Mouse (Mus musculus): Measurements from ENCODE around the gene Pmpca. TPM values are rescaled to one million over a fixed set of nuclear protein-coding genes. Genes with fewer than 3 reads are reported as not detected.

Pmpca gene
- polyA plus RNA-seq, 1 experiment from 2014 or later, result 144 TPM

DNA sequence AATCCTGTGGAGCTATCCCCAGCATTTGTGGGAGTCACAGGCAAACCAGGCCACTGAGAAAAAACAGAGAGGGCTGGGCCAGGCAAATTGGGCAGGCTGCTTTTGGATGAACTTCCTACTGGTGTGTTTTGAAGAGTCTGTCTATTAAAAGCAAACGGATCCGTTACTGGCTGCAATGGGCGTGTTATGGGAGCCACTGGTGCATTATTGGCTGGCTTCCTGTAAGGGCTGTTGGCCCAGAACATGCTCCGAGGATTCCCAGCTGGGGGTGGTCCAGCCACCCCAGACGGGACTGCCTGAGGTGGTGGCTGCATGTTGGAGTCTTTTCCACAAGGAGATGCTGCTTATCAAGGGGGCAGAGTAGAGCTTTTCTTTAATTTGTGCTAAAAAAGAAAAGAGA lies 52.5 kb downstream of the Pmpca start:
- Histone ChIP-seq H3K36me3 (replicated peaks) (peaks cover 52% of the 10 kb centered on the region), H3K27ac (replicated peaks) (no peak overlapping the region), H3K4me1 (peaks cover 32% of the 10 kb centered on the region), H3K9me3 (no peaks in the 10 kb centered on the region), H3K27me3 (replicated peaks; ENCODE audit: low read depth, poor library complexity, severe bottlenecking) (no peaks in the 10 kb centered on the region), H3K4me3 (no peak overlapping the region)
- WGBS, result 80% methylated on average over 5 of the region's 5 CpGs
- no peak for DNase-seq (ENCODE audit: low spot score)

DNA sequence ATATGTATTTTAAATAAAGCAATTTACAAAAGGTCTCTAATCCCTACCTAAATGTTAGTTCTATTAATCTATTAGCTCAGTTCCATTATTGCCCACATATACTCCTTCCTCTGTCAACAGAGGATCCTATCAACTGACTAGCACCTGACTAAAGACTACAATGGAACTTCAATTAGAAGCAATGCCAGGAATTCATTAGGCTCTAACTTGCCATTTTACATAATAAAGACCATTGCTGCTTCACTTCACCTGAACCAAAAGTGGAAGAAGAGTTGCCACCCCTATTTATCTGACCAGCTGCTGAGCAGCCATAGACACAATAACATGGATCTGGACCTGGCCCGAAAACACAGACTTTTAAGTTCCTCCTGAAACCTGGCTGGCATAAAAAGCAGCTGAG lies 53.7 kb downstream of the Pmpca start:
- peaks cover 42% of the 10 kb centered on the region for H3K36me3 ChIP-seq (replicated peaks)

DNA sequence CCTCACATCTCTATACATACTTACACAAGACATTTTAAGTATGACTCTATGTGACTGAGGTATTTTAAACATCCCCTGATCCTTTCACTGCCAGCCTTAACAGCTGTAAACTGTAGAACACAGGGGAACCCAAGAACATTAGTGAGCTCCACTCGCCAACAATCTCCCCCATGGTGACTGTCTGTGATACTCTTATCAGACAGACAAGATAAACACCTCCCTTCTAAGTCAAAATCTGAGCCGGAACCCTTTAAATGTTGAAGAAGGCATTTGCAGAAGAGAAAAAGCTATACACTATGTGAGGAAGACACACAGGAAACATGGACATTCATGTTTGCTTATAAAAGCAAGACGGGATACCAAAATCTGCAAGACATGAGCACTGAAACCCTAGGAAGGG lies 54.7 kb downstream of the Pmpca start:
- DNase-seq (ENCODE audit: low spot score), result no peak
- Histone ChIP-seq H3K27ac (replicated peaks) (0 out of 2 replicates have a peak overlapping the region, but pooled peaks have one; percentile 89), H3K27me3 (replicated peaks; ENCODE audit: low read depth, poor library complexity, severe bottlenecking) (no peaks in the 10 kb centered on the region), H3K4me1 (peaks cover 44% of the 10 kb centered on the region), H3K4me3 (peak overlapping the region; percentile 92), H3K36me3 (replicated peaks) (peaks cover 31% of the 10 kb centered on the region), H3K9me3 (no peaks in the 10 kb centered on the region)
- WGBS, result 58% methylated on average over 3 of the region's 3 CpGs

More for the DNA sequence above, 53.7 kb downstream of the Pmpca start:
- WGBS, result 87% methylated on average over 1 of the region's 1 CpGs
- H3K9me3 ChIP-seq, result no peaks in the 10 kb centered on the region
- H3K4me1 ChIP-seq, result peaks cover 43% of the 10 kb centered on the region
- no peak for DNase-seq (ENCODE audit: low spot score)
- H3K27ac ChIP-seq (replicated peaks), result no peak overlapping the region
- no peaks in the 10 kb centered on the region for H3K27me3 ChIP-seq (replicated peaks; ENCODE audit: low read depth, poor library complexity, severe bottlenecking)
- H3K4me3 ChIP-seq, result no peak overlapping the region

DNA sequence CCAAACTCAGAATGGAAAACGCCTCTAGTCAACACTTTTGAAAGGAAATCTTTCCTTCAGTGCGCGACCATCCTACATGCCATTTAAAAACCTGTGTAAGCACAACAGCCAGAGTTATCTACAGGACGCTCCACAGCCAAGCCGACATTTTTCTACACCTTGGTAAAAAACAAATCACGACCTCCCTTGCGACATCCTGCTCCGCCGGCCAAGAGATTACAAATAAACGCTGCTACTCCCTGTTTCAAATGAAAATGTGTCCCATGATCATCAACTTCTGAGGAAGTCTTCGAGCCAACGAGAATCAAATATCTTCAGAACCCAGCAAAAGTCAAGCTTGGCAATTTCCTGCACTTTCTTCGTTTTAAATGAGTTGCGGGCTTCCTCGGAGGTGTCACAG lies 55.2 kb downstream of the Pmpca start:
- Histone ChIP-seq H3K36me3 (replicated peaks) (peaks cover 27% of the 10 kb centered on the region), H3K9me3 (no peaks in the 10 kb centered on the region), H3K27ac (replicated peaks) (peak overlapping the region; percentile 89), H3K27me3 (replicated peaks; ENCODE audit: low read depth, poor library complexity, severe bottlenecking) (no peaks in the 10 kb centered on the region), H3K4me3 (peak overlapping the region; percentile 92), H3K4me1 (peaks cover 44% of the 10 kb centered on the region)
- DNase-seq (ENCODE audit: low spot score), result no peak
- 6% methylated on average over 15 of the region's 15 CpGs for WGBS

DNA sequence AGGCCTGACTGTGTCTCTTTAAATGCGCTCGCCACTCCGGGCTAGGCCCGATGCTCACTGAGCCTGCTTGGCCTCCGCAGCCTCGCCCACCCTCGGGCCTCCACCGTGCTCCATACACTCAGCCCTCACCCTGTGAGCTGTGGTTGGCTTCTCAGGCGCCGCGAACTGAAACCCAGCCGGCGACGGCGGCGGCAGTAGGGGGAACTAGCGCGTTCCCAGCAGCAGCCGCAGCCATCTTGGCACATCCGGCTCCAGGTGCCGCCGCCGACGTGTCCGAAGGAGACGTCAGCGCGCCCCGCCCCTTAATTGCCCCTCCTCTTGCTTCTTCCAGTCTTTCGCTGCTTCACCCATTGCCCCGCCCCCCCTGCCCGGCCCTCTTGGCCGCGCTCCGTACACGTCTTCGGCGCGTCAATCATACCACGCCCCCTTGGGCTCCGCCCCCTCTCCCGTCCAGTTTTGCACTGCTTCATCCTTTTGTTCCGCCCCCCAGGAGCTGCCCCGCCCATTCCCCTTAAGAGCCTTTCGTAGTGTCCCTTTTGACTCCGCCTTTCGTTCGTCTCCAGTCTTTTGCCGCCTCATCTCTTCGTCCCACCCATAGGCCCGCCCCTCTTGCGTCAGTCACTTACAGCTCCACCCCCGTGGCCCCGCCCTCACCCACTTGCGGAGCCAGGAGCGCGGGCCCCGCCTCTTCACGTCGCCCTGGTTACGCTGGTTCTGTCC lies 56.0 kb downstream of the Pmpca start, which contains the start of gene Sec16a:
Sec16a (minus strand) TSS at position 271 of the 720 bp plus-strand sequence.
- Histone ChIP-seq H3K4me1 (peaks cover 44% of the 10 kb centered on the region), H3K36me3 (replicated peaks) (peaks cover 19% of the 10 kb centered on the region), H3K27me3 (replicated peaks; ENCODE audit: low read depth, poor library complexity, severe bottlenecking) (no peaks in the 10 kb centered on the region), H3K27ac (replicated peaks) (peak within 1 kb of the TSS; percentile 89), H3K9me3 (no peaks in the 10 kb centered on the region), H3K4me3 (peak within 1 kb of the TSS; percentile 92)
- peak; percentile 100 for DNase-seq (ENCODE audit: low spot score)
- under 1% methylated on average over 61 of the region's 61 CpGs for WGBS

DNA sequence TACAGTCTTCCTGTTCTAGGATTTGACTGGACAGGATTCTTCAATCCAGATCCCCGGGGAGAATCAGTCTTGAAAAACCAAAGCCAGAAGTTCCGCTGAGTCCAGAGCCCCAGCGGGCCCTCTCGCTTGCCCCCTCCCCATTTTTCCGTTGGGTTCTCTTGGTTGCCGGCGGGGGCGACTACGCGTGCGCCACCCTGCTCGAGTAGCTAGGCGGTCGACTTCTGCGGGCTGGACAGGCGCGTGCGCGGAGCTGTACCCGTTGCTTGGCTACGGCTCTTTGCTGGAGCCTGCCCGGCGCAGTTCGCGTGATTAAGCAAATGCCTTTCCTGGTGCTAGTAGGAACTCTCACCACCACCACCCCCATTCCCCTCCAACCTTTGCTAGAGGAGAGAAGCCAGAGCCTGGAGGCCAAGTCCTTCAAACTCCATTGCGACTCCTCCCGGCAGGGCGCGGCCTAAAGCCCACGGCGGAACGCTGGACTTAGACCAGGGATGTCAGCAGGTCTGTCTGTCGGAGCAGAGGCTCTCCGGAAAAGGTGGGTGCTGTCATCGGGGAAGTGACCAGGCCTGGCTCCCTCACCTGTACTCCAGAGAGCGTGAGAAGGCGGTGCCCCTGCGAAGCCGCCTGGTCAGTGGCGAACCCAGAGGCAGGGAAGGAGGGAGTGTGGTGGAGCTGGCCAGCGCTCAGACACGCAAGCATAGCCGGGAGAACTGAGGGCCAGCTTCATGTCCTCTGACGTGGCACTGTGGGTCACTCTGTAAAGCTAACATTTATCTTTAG lies 56.7 kb downstream of the Pmpca start:
- no peaks in the 10 kb centered on the region for H3K9me3 ChIP-seq
- H3K27me3 ChIP-seq (replicated peaks; ENCODE audit: low read depth, poor library complexity, severe bottlenecking), result no peaks in the 10 kb centered on the region
- H3K36me3 ChIP-seq (replicated peaks), result peaks cover 12% of the 10 kb centered on the region
- peak overlapping the region; percentile 92 for H3K4me3 ChIP-seq
- WGBS, result under 1% methylated on average over 44 of the region's 44 CpGs
- DNase-seq (ENCODE audit: low spot score), result peak; percentile 94
- H3K4me1 ChIP-seq, result peaks cover 44% of the 10 kb centered on the region
- peak overlapping the region; percentile 89 for H3K27ac ChIP-seq (replicated peaks)

DNA sequence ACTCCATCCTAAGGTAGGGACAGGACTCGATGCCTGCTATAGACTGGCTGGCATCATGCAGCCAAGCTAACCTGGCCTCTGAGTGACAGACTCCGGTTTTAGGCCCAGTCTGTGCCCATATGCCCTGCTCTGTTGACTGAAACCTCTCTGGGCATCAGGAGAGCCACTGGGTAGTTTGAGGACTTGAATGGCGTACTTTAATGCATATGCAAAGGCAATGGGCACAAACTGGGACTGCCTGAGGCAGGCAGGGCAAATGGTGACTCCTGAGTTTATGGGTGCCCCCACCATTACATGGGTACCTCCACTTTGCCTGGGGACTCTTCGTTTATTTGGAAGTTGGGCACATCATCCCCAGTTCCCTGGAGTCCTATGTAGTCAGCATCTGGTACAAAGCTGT lies 57.5 kb downstream of the Pmpca start:
- Histone ChIP-seq H3K9me3 (no peaks in the 10 kb centered on the region), H3K4me1 (peaks cover 44% of the 10 kb centered on the region), H3K36me3 (replicated peaks) (peaks cover 4% of the 10 kb centered on the region), H3K4me3 (peak overlapping the region; percentile 92), H3K27me3 (replicated peaks; ENCODE audit: low read depth, poor library complexity, severe bottlenecking) (no peaks in the 10 kb centered on the region), H3K27ac (replicated peaks) (peak overlapping the region; percentile 89)
- 81% methylated on average over 4 of the region's 4 CpGs for WGBS
- no peak for DNase-seq (ENCODE audit: low spot score)

Other genes starting within 250 kb of the Pmpca start
- 2.6 and 3.5 TPM in 2 replicates for gene Lhx3, start 181.1 kb upstream of the Pmpca start, polyA plus RNA-seq (2016; fragmentation: Nextera tagmentation; extraction: Ambion mirVana)
- 15.7 and 18.1 TPM in 2 replicates for gene Qsox2, start 151.8 kb upstream of the Pmpca start, polyA plus RNA-seq (2016; fragmentation: Nextera tagmentation; extraction: Ambion mirVana)
- gene Ccdc187, start 94.8 kb upstream of the Pmpca start, polyA plus RNA-seq (2016; fragmentation: Nextera tagmentation; extraction: Ambion mirVana), result 0.03 and 0.04 TPM in 2 replicates
- 96.7 and 97.2 TPM in 2 replicates for gene Gpsm1, start 73.8 kb upstream of the Pmpca start, polyA plus RNA-seq (2016; fragmentation: Nextera tagmentation; extraction: Ambion mirVana)
- 31.5 and 32.2 TPM in 2 replicates for gene Dnlz, start 37.2 kb upstream of the Pmpca start, polyA plus RNA-seq (2016; fragmentation: Nextera tagmentation; extraction: Ambion mirVana)
- 0.87 and 0.96 TPM in 2 replicates for gene Card9, start 28.4 kb upstream of the Pmpca start, polyA plus RNA-seq (2016; fragmentation: Nextera tagmentation; extraction: Ambion mirVana)
- 39.3 and 39.8 TPM in 2 replicates for gene Snapc4, start 8.7 kb upstream of the Pmpca start, polyA plus RNA-seq (2016; fragmentation: Nextera tagmentation; extraction: Ambion mirVana)
- gene Entr1, start within 50 bp of the Pmpca start, polyA plus RNA-seq (2016; fragmentation: Nextera tagmentation; extraction: Ambion mirVana), result 133 and 137 TPM in 2 replicates
- 28.6 and 31.8 TPM in 2 replicates for gene Inpp5e, start 19.9 kb downstream of the Pmpca start, polyA plus RNA-seq (2016; fragmentation: Nextera tagmentation; extraction: Ambion mirVana)
- gene Sec16a, start 55.9 kb downstream of the Pmpca start, polyA plus RNA-seq (2016; fragmentation: Nextera tagmentation; extraction: Ambion mirVana), result 30.4 and 32.1 TPM in 2 replicates
- 17.1 and 20.3 TPM in 2 replicates for gene Notch1, start 127.3 kb downstream of the Pmpca start, polyA plus RNA-seq (2016; fragmentation: Nextera tagmentation; extraction: Ambion mirVana)
- gene Egfl7, start 190.7 kb downstream of the Pmpca start, polyA plus RNA-seq (2016; fragmentation: Nextera tagmentation; extraction: Ambion mirVana), result 93.2 and 96.6 TPM in 2 replicates
- not detected in 2 replicates for gene Gm20532, start 197.3 kb downstream of the Pmpca start, polyA plus RNA-seq (2016; fragmentation: Nextera tagmentation; extraction: Ambion mirVana)
- gene Agpat2, start 215.1 kb downstream of the Pmpca start, polyA plus RNA-seq (2016; fragmentation: Nextera tagmentation; extraction: Ambion mirVana), result 12.4 and 12.9 TPM in 2 replicates
- 39.9 and 43.8 TPM in 2 replicates for gene Fam69b, start 239.1 kb downstream of the Pmpca start, polyA plus RNA-seq (2016; fragmentation: Nextera tagmentation; extraction: Ambion mirVana)

Measured in embryonic facial prominence, embryonic 10.5 days (tissue).